Mouse (Mus musculus) hindbrain, embryonic 13.5 days (tissue): ENCODE measurements around the gene Sfpq. TPM values are rescaled to one million over a fixed set of nuclear protein-coding genes. Genes with fewer than 3 reads are reported as not detected.
"Not testable (repeated sequence)": the region's sequence is repeated elsewhere in the genome, so short reads cannot be mapped to it uniquely, and the experiment has no call there.

Experiments used
- ATAC-seq: fragments of 200-750 bp; cut with Nextera tagmentation; 2 replicates; pipeline ENCODE4 v1.8.0; 2017; ENCODE audit warnings: moderate TSS enrichment; ENCODE audit not compliant: low FRiP score
- H3K27ac ChIP-seq: fragments of 300-500 bp; sonication (generic); 2 replicates; pipeline ENCODE4 v1.5.1; 2015; ENCODE audit warnings: inconsistent platforms, mild to moderate bottlenecking, moderate library complexity
- H3K27me3 ChIP-seq: fragments of 300-500 bp; sonication (generic); 2 replicates; pipeline ENCODE4 v1.6.1; 2015; ENCODE audit warnings: mild to moderate bottlenecking, inconsistent platforms
- H3K36me3 ChIP-seq: fragments of 300-500 bp; sonication (generic); 2 replicates; pipeline ENCODE4 v1.6.1; 2015; ENCODE audit warnings: mild to moderate bottlenecking, inconsistent platforms
- H3K4me1 ChIP-seq: fragments of 300-500 bp; sonication (generic); replicated peaks from 2 replicates; pipeline ENCODE4 v1.6.1; 2015; ENCODE audit warnings: inconsistent platforms
- H3K4me2 ChIP-seq: fragments of 300-500 bp; sonication (generic); 2 replicates; pipeline ENCODE4 v1.6.1; 2015; ENCODE audit warnings: inconsistent platforms, mild to moderate bottlenecking, moderate library complexity
- H3K4me3 ChIP-seq: fragments of 300-500 bp; sonication (generic); 2 replicates; pipeline ENCODE4 v1.5.1; 2015; ENCODE audit warnings: mild to moderate bottlenecking, inconsistent platforms
- H3K9ac ChIP-seq: fragments of 300-500 bp; sonication (generic); 2 replicates; pipeline ENCODE4 v1.6.1; 2015; ENCODE audit warnings: mild to moderate bottlenecking, inconsistent platforms
- H3K9me3 ChIP-seq: fragments of 300-500 bp; sonication (generic); 2 replicates; pipeline ENCODE4 v1.6.1; 2016; ENCODE audit warnings: inconsistent platforms
- WGBS: fragments of 180-500 bp; shearing (Covaris S2); methylation state at CpG from one replicate; pipeline ENCODE4 v1.1.7; 2015; 5-methylcytosine and 5-hydroxymethylcytosine counted together
- polyA plus RNA-seq: library from polyadenylated mRNA; unstranded; fragments of >200 nt; fragmentation: Nextera tagmentation; extraction: Ambion mirVana; gene quantifications from 2 replicates; pipeline ENCODE4 v1.2.1, GENCODE M21; 2015

The Sfpq gene
- 89.3 and 89.9 TPM in 2 replicates for polyA plus RNA-seq

DNA sequence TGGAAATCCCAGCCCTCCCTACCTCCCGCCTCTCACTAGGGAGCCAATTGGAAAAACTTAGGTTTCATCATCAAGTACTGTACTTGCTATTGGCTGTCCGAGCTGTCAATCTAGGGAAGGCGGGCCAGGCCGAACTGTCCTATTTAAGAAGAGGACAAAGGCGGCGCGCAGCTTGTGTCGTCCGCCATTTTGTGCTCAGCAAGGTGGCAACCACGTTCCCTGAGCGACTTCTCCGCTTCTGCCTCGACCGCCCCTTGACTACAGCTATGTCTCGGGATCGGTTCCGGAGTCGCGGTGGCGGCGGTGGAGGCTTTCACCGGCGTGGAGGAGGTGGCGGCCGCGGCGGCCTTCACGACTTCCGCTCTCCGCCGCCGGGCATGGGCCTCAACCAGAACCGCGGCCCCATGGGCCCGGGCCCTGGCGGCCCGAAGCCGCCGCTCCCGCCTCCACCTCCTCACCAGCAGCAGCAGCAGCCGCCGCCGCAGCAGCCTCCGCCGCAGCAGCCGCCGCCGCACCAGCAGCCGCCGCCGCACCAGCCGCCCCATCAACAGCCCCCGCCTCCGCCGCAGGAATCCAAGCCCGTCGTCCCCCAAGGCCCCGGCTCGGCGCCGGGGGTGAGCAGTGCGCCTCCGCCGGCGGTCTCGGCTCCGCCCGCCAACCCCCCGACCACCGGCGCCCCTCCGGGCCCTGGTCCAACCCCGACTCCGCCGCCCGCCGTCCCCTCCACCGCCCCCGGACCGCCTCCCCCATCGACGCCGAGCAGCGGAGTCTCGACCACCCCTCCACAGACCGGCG is at the start of gene Sfpq:
Gene Sfpq (plus strand): TSS at position 174 of the 795 bp plus-strand sequence.
- Histone ChIP-seq H3K4me3 (peak within 1 kb of the TSS; percentile 99), H3K4me2 (peak within 1 kb of the TSS; percentile 98), H3K36me3 (peaks cover 21% of the 10 kb centered on the region), H3K4me1 (peaks cover 33% of the 10 kb centered on the region), H3K9me3 (no peaks in the 10 kb centered on the region), H3K27ac (peak within 1 kb of the TSS; percentile 98), H3K9ac (peak within 1 kb of the TSS; percentile 100), H3K27me3 (no peaks in the 10 kb centered on the region)
- ATAC-seq, result peak; percentile 96
- under 1% methylated on average over 82 of the region's 87 CpGs for WGBS

DNA sequence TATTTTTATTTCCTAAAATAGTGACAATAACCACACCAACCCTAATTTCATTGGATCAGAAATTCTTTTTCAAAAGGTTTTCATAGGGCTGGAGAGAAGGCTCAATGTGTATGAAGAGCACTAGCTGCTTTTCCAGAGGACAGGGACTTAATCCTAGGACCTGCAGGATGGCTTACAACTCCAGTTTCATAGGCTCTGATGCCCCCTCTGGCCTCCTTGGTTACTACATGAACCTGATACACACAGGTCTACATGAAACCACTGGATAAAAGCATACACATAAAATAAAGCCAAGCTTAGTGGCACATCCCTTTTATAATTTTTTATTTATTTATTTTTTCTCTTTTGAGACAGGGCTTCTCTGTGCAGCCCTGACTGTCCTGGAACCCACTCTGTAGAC is 43.7 kb upstream of the Sfpq start:
- no peak overlapping the region for H3K9ac ChIP-seq
- no peaks in the 10 kb centered on the region for H3K36me3 ChIP-seq
- no peaks in the 10 kb centered on the region for H3K9me3 ChIP-seq
- H3K4me2 ChIP-seq, result no peak overlapping the region
- H3K4me1 ChIP-seq, result no peaks in the 10 kb centered on the region
- ATAC-seq, result no peak
- no peak overlapping the region for H3K27ac ChIP-seq
- peaks cover 3% of the 10 kb centered on the region; the same call in 1 of the 2 replicates for H3K27me3 ChIP-seq
- H3K4me3 ChIP-seq, result no peak overlapping the region

GRCm38 (mm10) chr4:126978706-126979105 is 42.4 kb upstream of the Sfpq start:
- WGBS, result 89% methylated on average over 3 of the region's 3 CpGs
- no peaks in the 10 kb centered on the region for H3K4me1 ChIP-seq

DNA sequence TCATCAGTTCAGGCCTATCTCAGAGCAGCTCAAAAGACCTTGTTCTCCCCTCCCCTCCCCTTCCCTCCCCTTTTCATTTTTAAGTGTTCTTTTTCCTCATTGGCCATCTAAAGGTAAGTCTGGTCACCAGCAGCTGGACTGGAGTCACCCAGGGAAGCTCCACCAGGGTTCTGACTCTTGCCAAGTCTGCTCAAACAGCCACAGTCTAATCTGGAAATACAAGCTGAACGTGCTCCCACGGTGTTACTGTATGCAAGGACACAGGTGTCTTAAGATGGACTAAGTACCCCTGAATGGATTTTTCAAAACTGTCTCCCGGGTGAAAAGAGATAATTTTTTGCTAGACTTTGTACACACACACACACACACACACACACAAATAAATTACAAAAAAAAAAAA is 37.8 kb upstream of the Sfpq start:
- Histone ChIP-seq H3K4me2 (no peak overlapping the region), H3K27ac (no peak overlapping the region), H3K36me3 (no peaks in the 10 kb centered on the region), H3K9ac (no peak overlapping the region), H3K4me3 (no peak overlapping the region), H3K9me3 (no peaks in the 10 kb centered on the region), H3K4me1 (no peaks in the 10 kb centered on the region), H3K27me3 (no peaks in the 10 kb centered on the region)
- no peak for ATAC-seq
- WGBS, result 77% methylated on average over 3 of the region's 3 CpGs

More at GRCm38 (mm10) chr4:126978706-126979105, 42.4 kb upstream of the Sfpq start:
- Histone ChIP-seq H3K27ac (no peak overlapping the region), H3K36me3 (no peaks in the 10 kb centered on the region), H3K4me2 (no peak overlapping the region), H3K9me3 (no peaks in the 10 kb centered on the region), H3K9ac (no peak overlapping the region), H3K27me3 (no peaks in the 10 kb centered on the region), H3K4me3 (no peak overlapping the region)
- no peak for ATAC-seq

DNA sequence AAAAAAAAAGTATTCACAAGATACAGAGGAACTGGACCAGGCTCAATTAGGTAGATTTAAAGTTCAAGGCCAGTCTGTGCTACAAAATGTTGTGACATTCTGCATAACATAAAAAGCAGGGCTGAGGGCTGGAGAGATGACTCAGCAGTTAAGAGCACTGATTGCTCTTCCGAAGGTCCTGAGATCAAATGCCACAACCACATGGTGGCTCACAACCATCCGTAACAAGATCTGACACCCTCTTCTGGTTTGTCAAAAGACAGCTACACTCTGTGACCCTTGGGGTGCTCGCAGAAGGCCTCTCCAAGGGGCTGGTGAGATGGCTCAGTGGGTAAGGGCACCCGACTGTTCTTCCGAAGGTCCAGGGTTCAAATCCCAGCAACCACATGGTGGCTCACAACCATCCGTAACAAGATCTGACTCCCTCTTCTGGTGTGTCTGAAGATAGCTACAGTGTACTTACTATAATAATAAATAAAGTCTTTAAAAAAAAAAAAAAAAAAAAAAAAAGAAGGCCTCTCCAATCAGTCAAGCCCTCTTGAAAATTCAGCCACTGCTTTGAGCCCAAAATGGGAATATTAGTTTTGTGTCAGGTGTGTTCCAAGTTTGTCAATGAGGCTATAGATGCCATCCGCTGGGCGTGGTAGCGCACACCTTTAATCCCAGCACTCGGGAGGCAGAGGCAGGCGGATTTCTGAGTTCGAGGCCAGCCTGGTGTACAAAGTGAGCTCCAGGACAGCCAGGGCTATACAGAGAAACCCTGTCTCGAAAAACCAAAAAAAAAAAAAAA is 37.2 kb upstream of the Sfpq start:
- H3K27ac ChIP-seq, ATAC-seq, H3K9me3 ChIP-seq, H3K9ac ChIP-seq, H3K36me3 ChIP-seq, H3K4me2 ChIP-seq, H3K4me1 ChIP-seq, H3K27me3 ChIP-seq, H3K4me3 ChIP-seq: not testable (repeated sequence)
- 83% methylated on average over 13 of the region's 13 CpGs for WGBS

- WGBS, result 82% methylated on average over 5 of the region's 5 CpGs
- ATAC-seq, result no peak
Observed at GRCm38 (mm10) chr4:126986768-126987167, 34.4 kb upstream of the Sfpq start.

DNA sequence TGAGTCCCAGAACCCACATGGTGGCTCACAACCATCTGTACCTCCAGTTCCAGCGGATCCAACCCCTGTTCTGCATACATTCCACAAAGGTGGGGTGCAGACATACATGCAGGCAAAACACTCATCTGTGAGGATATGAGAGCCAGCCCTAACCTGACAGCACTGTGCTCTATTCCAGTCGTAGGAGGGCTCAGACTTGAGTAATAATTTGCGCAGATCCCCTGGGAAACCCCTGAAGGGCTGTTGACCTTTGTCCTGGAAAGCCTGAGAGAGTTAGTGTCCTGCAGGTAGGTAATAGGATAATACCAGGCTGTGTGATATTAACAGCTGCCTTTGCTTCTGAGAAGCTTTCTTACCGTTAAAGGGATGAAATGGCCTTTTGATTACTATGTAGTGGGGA is 32.6 kb upstream of the Sfpq start:
- ATAC-seq, result no peak
- Histone ChIP-seq H3K9me3 (no peaks in the 10 kb centered on the region), H3K4me2 (no peak overlapping the region), H3K4me3 (no peak overlapping the region), H3K27me3 (no peaks in the 10 kb centered on the region), H3K4me1 (no peaks in the 10 kb centered on the region), H3K27ac (no peak overlapping the region), H3K9ac (no peak overlapping the region), H3K36me3 (no peaks in the 10 kb centered on the region)
- WGBS, result 69% methylated on average over 4 of the region's 4 CpGs

More at GRCm38 (mm10) chr4:126986768-126987167, 34.4 kb upstream of the Sfpq start:
- H3K9ac ChIP-seq, result no peak overlapping the region
- H3K4me3 ChIP-seq, result no peak overlapping the region
- H3K36me3 ChIP-seq, result no peaks in the 10 kb centered on the region
- no peaks in the 10 kb centered on the region for H3K9me3 ChIP-seq
- H3K27ac ChIP-seq, result no peak overlapping the region
- H3K27me3 ChIP-seq, result no peaks in the 10 kb centered on the region
- H3K4me2 ChIP-seq, result no peak overlapping the region
- H3K4me1 ChIP-seq, result no peaks in the 10 kb centered on the region

- Histone ChIP-seq H3K9ac (no peak overlapping the region), H3K9me3 (no peaks in the 10 kb centered on the region), H3K36me3 (no peaks in the 10 kb centered on the region), H3K4me2 (no peak overlapping the region), H3K27me3 (no peaks in the 10 kb centered on the region), H3K4me1 (no peaks in the 10 kb centered on the region), H3K4me3 (no peak overlapping the region), H3K27ac (no peak overlapping the region)
- no peak for ATAC-seq
Observed at GRCm38 (mm10) chr4:126990553-126990952, 30.6 kb upstream of the Sfpq start.

DNA sequence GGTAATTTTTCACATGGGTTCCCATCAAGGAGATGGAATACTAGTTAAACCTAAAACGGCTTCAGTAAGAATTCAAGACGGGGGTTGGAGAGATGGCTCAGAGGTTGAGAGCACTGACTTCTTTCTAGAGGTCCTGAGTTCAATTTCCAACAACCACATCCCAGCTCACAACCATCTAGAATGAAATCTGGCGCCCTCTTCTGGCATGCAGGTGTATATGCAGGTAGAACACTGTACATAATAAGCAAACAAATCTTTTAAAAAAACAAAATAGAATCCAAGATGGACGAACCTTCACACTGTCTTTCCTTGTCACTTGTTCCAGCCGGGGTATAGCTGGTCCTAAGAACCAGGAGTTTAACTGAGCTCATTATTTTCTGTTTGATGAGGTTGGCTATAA is 28.8 kb upstream of the Sfpq start:
- Histone ChIP-seq H3K27ac (no peak overlapping the region), H3K4me2 (no peak overlapping the region), H3K4me3 (no peak overlapping the region), H3K4me1 (no peaks in the 10 kb centered on the region), H3K27me3 (no peaks in the 10 kb centered on the region), H3K9ac (no peak overlapping the region), H3K9me3 (no peaks in the 10 kb centered on the region), H3K36me3 (no peaks in the 10 kb centered on the region)
- WGBS, result 60% methylated on average over 5 of the region's 5 CpGs
- no peak for ATAC-seq

GRCm38 (mm10) chr4:126999372-126999771 is 21.8 kb upstream of the Sfpq start:
- 97% methylated on average over 16 of the region's 16 CpGs for WGBS
- not testable (repeated sequence) for H3K36me3 ChIP-seq, H3K4me3 ChIP-seq, ATAC-seq, H3K27ac ChIP-seq, H3K27me3 ChIP-seq, H3K9ac ChIP-seq, H3K4me2 ChIP-seq, H3K9me3 ChIP-seq
- peaks cover 11% of the 10 kb centered on the region for H3K4me1 ChIP-seq

GRCm38 (mm10) chr4:127000601-127001105 is 20.5 kb upstream of the Sfpq start:
- H3K9me3 ChIP-seq, result no peaks in the 10 kb centered on the region
- no peak overlapping the region for H3K9ac ChIP-seq
- 40% methylated on average over 8 of the region's 8 CpGs for WGBS

DNA sequence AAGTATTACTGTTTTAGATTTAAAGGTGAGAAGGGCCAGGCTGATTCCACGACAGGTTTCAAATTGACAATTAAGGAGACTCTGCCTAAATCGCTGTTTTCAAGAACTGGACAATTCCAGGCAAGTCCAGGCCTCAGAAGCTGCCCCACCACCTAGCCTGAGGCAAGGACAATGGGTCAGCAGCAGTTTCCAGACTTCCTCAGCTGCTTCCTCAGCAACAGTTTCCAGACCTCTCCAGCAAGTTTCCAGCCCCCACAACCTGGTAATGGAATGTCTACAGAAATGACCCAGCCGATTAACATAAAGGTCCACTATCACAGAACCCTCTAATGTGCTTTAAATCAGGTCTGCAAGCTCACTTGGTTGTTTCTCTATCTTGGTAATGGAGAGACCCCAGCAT is 16.7 kb upstream of the Sfpq start:
- Histone ChIP-seq H3K9ac (peak overlapping the region; percentile 66; the same call in 1 of the 2 replicates), H3K27me3 (no peaks in the 10 kb centered on the region), H3K27ac (peak overlapping the region; percentile 79), H3K4me3 (no peak overlapping the region), H3K4me1 (peaks cover 30% of the 10 kb centered on the region), H3K4me2 (peak overlapping the region; percentile 56; the same call in 1 of the 2 replicates), H3K36me3 (no peaks in the 10 kb centered on the region), H3K9me3 (no peaks in the 10 kb centered on the region)
- 88% methylated on average over 3 of the region's 3 CpGs for WGBS
- no peak for ATAC-seq

More at GRCm38 (mm10) chr4:127000601-127001105, 20.5 kb upstream of the Sfpq start:
- H3K4me1 ChIP-seq, result peaks cover 24% of the 10 kb centered on the region
- H3K36me3 ChIP-seq, result no peaks in the 10 kb centered on the region
- H3K4me2 ChIP-seq, result peak overlapping the region; percentile 28; the same call in 1 of the 2 replicates
- H3K4me3 ChIP-seq, result no peak overlapping the region
- H3K27ac ChIP-seq, result peak overlapping the region; percentile 41; the same call in 1 of the 2 replicates
- 0 out of 2 replicates have a peak, but pooled peaks cover 2% of the 10 kb centered on the region for H3K27me3 ChIP-seq
- ATAC-seq, result no peak
